Mouse (Mus musculus) left cerebral cortex, adult 2 months (tissue): ENCODE measurements around the gene Fmnl2. TPM values are rescaled to one million over a fixed set of nuclear protein-coding genes. Genes with fewer than 3 reads are reported as not detected.

Experiments
- DNase-seq, 2 experiments: peaks; one replicate each; pipeline ENCODE4 v3.0.0; 2021 to 2022; ENCODE audit warnings: low spot score in 2 of 2, mixed read lengths in 1 of 2; ENCODE audit errors: extremely low spot score in 1 of 2
- H3K27ac ChIP-seq: fragments of 200-600 bp; 2 replicates; pipeline ENCODE4 v1.8.1; 2022
- H3K4me3 ChIP-seq: fragments of 200-600 bp; 2 replicates; pipeline ENCODE4 v1.8.1; 2022
- CTCF ChIP-seq: fragments of 200-600 bp; IDR thresholded peaks from 2 replicates; pipeline ENCODE4 v1.8.1; 2022; ENCODE audit warnings: antibody characterized with exemption, mild to moderate bottlenecking, moderate library complexity
- intact Hi-C: fragments of 180-260 bp; cut with DNase I; formaldehyde crosslinking; loops from one replicate; pipeline ENCODE4 v1.15.1; 2025
- total RNA-seq, 2 experiments: library from RNA; stranded (reverse); gene quantifications; 2 replicates each; pipeline ENCODE4 v1.2.3; 2021

Fmnl2 gene
- total RNA-seq, 2 experiments from 2014 or later, result 41.8 to 42.0 TPM

- no peak for TF ChIP-seq CTCF
- Histone ChIP-seq H3K4me3 (no peak overlapping the region), H3K27ac (no peak overlapping the region)
- no peak for DNase-seq
- intact Hi-C loops, result no loop called here
These were observed 10.1 kb downstream of the Fmnl2 start for GRCm38 (mm10) chr2:52867781-52868180.

GRCm38 (mm10) chr2:52868181-52868580, 10.5 kb downstream of the Fmnl2 start:
- intact Hi-C loops, result no loop called here
- no peak overlapping the region for H3K4me3 ChIP-seq
- H3K27ac ChIP-seq, result no peak overlapping the region
- no peak for TF ChIP-seq CTCF
- DNase-seq, result no peak

GRCm38 (mm10) chr2:52872636-52873035, 15.0 kb downstream of the Fmnl2 start:
- Histone ChIP-seq H3K27ac (no peak overlapping the region), H3K4me3 (no peak overlapping the region)
- TF ChIP-seq CTCF, result no peak
- no peak for DNase-seq
- intact Hi-C loops, result no loop called here

- TF ChIP-seq CTCF, result no peak
- Histone ChIP-seq H3K4me3 (no peak overlapping the region), H3K27ac (no peak overlapping the region)
- intact Hi-C loops, result no loop called here
- DNase-seq, result peak in 1 of 2 experiments; percentile 20
These were observed 15.8 kb downstream of the Fmnl2 start for GRCm38 (mm10) chr2:52873276-52874063.

GRCm38 (mm10) chr2:52874721-52875120, 17.1 kb downstream of the Fmnl2 start:
- no peak for TF ChIP-seq CTCF
- intact Hi-C loops, result no loop called here
- no peak for DNase-seq
- Histone ChIP-seq H3K27ac (no peak overlapping the region), H3K4me3 (no peak overlapping the region)

- no peak overlapping the region for H3K27ac ChIP-seq
- intact Hi-C loops, result no loop called here
- DNase-seq, result no peak
- no peak overlapping the region for H3K4me3 ChIP-seq
- no peak for TF ChIP-seq CTCF
These were observed 18.1 kb downstream of the Fmnl2 start for GRCm38 (mm10) chr2:52875801-52876200.

- intact Hi-C loops, result no loop called here
- no peak for DNase-seq
- no peak for TF ChIP-seq CTCF
- Histone ChIP-seq H3K27ac (no peak overlapping the region), H3K4me3 (no peak overlapping the region)
These were observed 25.7 kb downstream of the Fmnl2 start for GRCm38 (mm10) chr2:52883401-52883800.

- intact Hi-C loops, result no loop called here
- TF ChIP-seq CTCF, result no peak
- Histone ChIP-seq H3K4me3 (no peak overlapping the region), H3K27ac (no peak overlapping the region)
- no peak for DNase-seq
These were observed 26.4 kb downstream of the Fmnl2 start for GRCm38 (mm10) chr2:52884082-52884481.

- Histone ChIP-seq H3K27ac (no peak overlapping the region), H3K4me3 (no peak overlapping the region)
- no peak for TF ChIP-seq CTCF
- no peak for DNase-seq
- intact Hi-C loops, result no loop called here
These were observed 27.4 kb downstream of the Fmnl2 start for GRCm38 (mm10) chr2:52885071-52885470.

GRCm38 (mm10) chr2:52887281-52887680, 29.6 kb downstream of the Fmnl2 start:
- no peak overlapping the region for H3K4me3 ChIP-seq
- no peak for TF ChIP-seq CTCF

GRCm38 (mm10) chr2:52891115-52891514, 33.5 kb downstream of the Fmnl2 start:
- intact Hi-C loops, result no loop called here
- H3K27ac ChIP-seq, result no peak overlapping the region
- TF ChIP-seq CTCF, result no peak

More at GRCm38 (mm10) chr2:52887281-52887680, 29.6 kb downstream of the Fmnl2 start:
- no peak for DNase-seq
- intact Hi-C loops, result no loop called here
- H3K27ac ChIP-seq, result no peak overlapping the region

GRCm38 (mm10) chr2:52891744-52892143, 34.1 kb downstream of the Fmnl2 start:
- TF ChIP-seq CTCF, result no peak
- intact Hi-C loops, result no loop called here
- no peak for DNase-seq

More at GRCm38 (mm10) chr2:52891115-52891514, 33.5 kb downstream of the Fmnl2 start:
- no peak for DNase-seq
- H3K4me3 ChIP-seq, result no peak overlapping the region

More at GRCm38 (mm10) chr2:52891744-52892143, 34.1 kb downstream of the Fmnl2 start:
- Histone ChIP-seq H3K4me3 (no peak overlapping the region), H3K27ac (no peak overlapping the region)
